Mouse (Mus musculus) intestine, embryonic 15.5 days (tissue): ENCODE measurements at regions not wholly inside any gene's neighbourhood (a gene's known extent, or its start where the extent isn't known, plus 50 kb on each side); places are given as distances from the start of the nearest gene placed in this dataset.

Experiments used
- ATAC-seq: fragments of 200-750 bp; cut with Nextera tagmentation; 2 replicates; pipeline ENCODE4 v1.8.0; 2017; ENCODE audit warnings: moderate TSS enrichment, moderate library complexity
- H3K27ac ChIP-seq: fragments of 300-500 bp; sonication (generic); 2 replicates; pipeline ENCODE4 v1.5.1; 2015; ENCODE audit warnings: mild to moderate bottlenecking, inconsistent platforms
- H3K27me3 ChIP-seq: fragments of 300-500 bp; sonication (generic); replicated peaks from 2 replicates; pipeline ENCODE4 v1.6.1; 2015; ENCODE audit warnings: inconsistent platforms
- H3K36me3 ChIP-seq: fragments of 300-500 bp; sonication (generic); 2 replicates; pipeline ENCODE4 v1.6.1; 2015; ENCODE audit warnings: inconsistent platforms
- H3K4me1 ChIP-seq: fragments of 300-500 bp; sonication (generic); replicated peaks from 2 replicates; pipeline ENCODE4 v1.6.1; 2015; ENCODE audit warnings: inconsistent platforms
- H3K4me2 ChIP-seq: fragments of 300-500 bp; sonication (generic); replicated peaks from 2 replicates; pipeline ENCODE4 v1.6.1; 2015; ENCODE audit warnings: mild to moderate bottlenecking, inconsistent platforms
- H3K4me3 ChIP-seq: fragments of 300-500 bp; sonication (generic); replicated peaks from 2 replicates; pipeline ENCODE4 v1.5.1; 2015; ENCODE audit warnings: inconsistent platforms
- H3K9ac ChIP-seq: fragments of 300-500 bp; sonication (generic); 2 replicates; pipeline ENCODE4 v1.6.1; 2015; ENCODE audit warnings: inconsistent platforms
- H3K9me3 ChIP-seq: fragments of 300-500 bp; sonication (generic); 2 replicates; pipeline ENCODE4 v1.6.1; 2016; ENCODE audit warnings: inconsistent platforms
- WGBS: fragments of 180-500 bp; shearing (Covaris S2); methylation state at CpG from one replicate; pipeline ENCODE4 v1.1.7; 2015; 5-methylcytosine and 5-hydroxymethylcytosine counted together

- no peak for ATAC-seq
- no peak overlapping the region for H3K27ac ChIP-seq
Measured at GRCm38 (mm10) chr17:14538527-14538926, 155.5 kb downstream of the Thbs2 start.

GRCm38 (mm10) chr17:14532979-14533314 lies 161.1 kb downstream of the Thbs2 start:
- no peak overlapping the region for H3K9ac ChIP-seq
- no peak overlapping the region for H3K27ac ChIP-seq
- H3K27me3 ChIP-seq: no peaks in the 10 kb centered on the region
- peaks cover 5% of the 10 kb centered on the region for H3K4me1 ChIP-seq
- H3K4me2 ChIP-seq: no peak overlapping the region
- no peak for ATAC-seq
- H3K4me3 ChIP-seq: no peak overlapping the region
- no peaks in the 10 kb centered on the region for H3K9me3 ChIP-seq
- no peaks in the 10 kb centered on the region for H3K36me3 ChIP-seq
- 73% methylated on average over 4 of the region's 4 CpGs for WGBS

More at GRCm38 (mm10) chr17:14538527-14538926, 155.5 kb downstream of the Thbs2 start:
- Histone ChIP-seq H3K4me3 (no peak overlapping the region), H3K9me3 (no peaks in the 10 kb centered on the region), H3K36me3 (no peaks in the 10 kb centered on the region), H3K9ac (no peak overlapping the region), H3K4me2 (no peak overlapping the region), H3K4me1 (peaks cover 13% of the 10 kb centered on the region; the same call in 1 of the 2 replicates), H3K27me3 (no peaks in the 10 kb centered on the region)
- 72% methylated on average over 3 of the region's 3 CpGs for WGBS

GRCm38 (mm10) chr17:14532298-14532978 lies 161.6 kb downstream of the Thbs2 start:
- peak; percentile 41; the same call in 1 of the 2 replicates for ATAC-seq
- H3K4me3 ChIP-seq: no peak overlapping the region
- H3K36me3 ChIP-seq: no peaks in the 10 kb centered on the region
- H3K9ac ChIP-seq: no peak overlapping the region
- H3K27me3 ChIP-seq: no peaks in the 10 kb centered on the region
- peak overlapping the region; percentile 24; the same call in 1 of the 2 replicates for H3K27ac ChIP-seq
- no peak overlapping the region for H3K4me2 ChIP-seq
- H3K4me1 ChIP-seq: peaks cover 5% of the 10 kb centered on the region
- H3K9me3 ChIP-seq: no peaks in the 10 kb centered on the region
- 51% methylated on average over 8 of the region's 8 CpGs for WGBS

- Histone ChIP-seq H3K9me3 (no peaks in the 10 kb centered on the region), H3K4me2 (no peak overlapping the region), H3K9ac (no peak overlapping the region), H3K27ac (no peak overlapping the region), H3K4me1 (peaks cover 5% of the 10 kb centered on the region), H3K36me3 (no peaks in the 10 kb centered on the region), H3K27me3 (no peaks in the 10 kb centered on the region), H3K4me3 (no peak overlapping the region)
- ATAC-seq: 0 out of 2 replicates have a peak, but pooled peaks have one; percentile 4
- WGBS: 80% methylated on average over 3 of the region's 3 CpGs
Measured at GRCm38 (mm10) chr17:14531796-14532195, 162.2 kb downstream of the Thbs2 start.

- WGBS: 89% methylated on average over 2 of the region's 2 CpGs
- H3K27me3 ChIP-seq: no peaks in the 10 kb centered on the region
Measured at GRCm38 (mm10) chr17:14527691-14528090, 166.3 kb downstream of the Thbs2 start.

GRCm38 (mm10) chr17:14525255-14525654 lies 168.8 kb downstream of the Thbs2 start:
- WGBS: 44% methylated on average over 7 of the region's 7 CpGs
- no peaks in the 10 kb centered on the region for H3K27me3 ChIP-seq

More at GRCm38 (mm10) chr17:14527691-14528090, 166.3 kb downstream of the Thbs2 start:
- Histone ChIP-seq H3K36me3 (no peaks in the 10 kb centered on the region), H3K9me3 (no peaks in the 10 kb centered on the region), H3K4me1 (peaks cover 7% of the 10 kb centered on the region), H3K4me3 (no peak overlapping the region), H3K4me2 (no peak overlapping the region), H3K27ac (no peak overlapping the region), H3K9ac (no peak overlapping the region)
- no peak for ATAC-seq

GRCm38 (mm10) chr17:14524426-14525236 lies 169.4 kb downstream of the Thbs2 start:
- Histone ChIP-seq H3K4me2 (no peak overlapping the region), H3K9me3 (no peaks in the 10 kb centered on the region), H3K36me3 (no peaks in the 10 kb centered on the region), H3K27ac (peak overlapping the region; percentile 61), H3K4me1 (peaks cover 4% of the 10 kb centered on the region; the same call in 1 of the 2 replicates), H3K9ac (no peak overlapping the region), H3K4me3 (no peak overlapping the region), H3K27me3 (no peaks in the 10 kb centered on the region)
- ATAC-seq: peak; percentile 63
- 39% methylated on average over 13 of the region's 13 CpGs for WGBS

More at GRCm38 (mm10) chr17:14525255-14525654, 168.8 kb downstream of the Thbs2 start:
- ATAC-seq: peak; percentile 46
- peaks cover 4% of the 10 kb centered on the region; the same call in 1 of the 2 replicates for H3K4me1 ChIP-seq
- H3K36me3 ChIP-seq: no peaks in the 10 kb centered on the region
- no peak overlapping the region for H3K9ac ChIP-seq
- no peak overlapping the region for H3K4me2 ChIP-seq
- H3K4me3 ChIP-seq: no peak overlapping the region
- peak overlapping the region; percentile 61 for H3K27ac ChIP-seq
- no peaks in the 10 kb centered on the region for H3K9me3 ChIP-seq

- peaks cover 4% of the 10 kb centered on the region; the same call in 1 of the 2 replicates for H3K4me1 ChIP-seq
- H3K27ac ChIP-seq: no peak overlapping the region
- H3K4me3 ChIP-seq: no peak overlapping the region
- no peaks in the 10 kb centered on the region for H3K27me3 ChIP-seq
- H3K9me3 ChIP-seq: no peaks in the 10 kb centered on the region
- ATAC-seq: no peak
- H3K9ac ChIP-seq: no peak overlapping the region
- H3K4me2 ChIP-seq: no peak overlapping the region
- no peaks in the 10 kb centered on the region for H3K36me3 ChIP-seq
- 59% methylated on average over 2 of the region's 2 CpGs for WGBS
Measured at GRCm38 (mm10) chr17:14522011-14522410, 172.0 kb downstream of the Thbs2 start.

GRCm38 (mm10) chr17:14520565-14520964 lies 173.5 kb downstream of the Thbs2 start:
- 0 out of 2 replicates have a peak, but pooled peaks have one; percentile 29 for ATAC-seq

GRCm38 (mm10) chr17:14519367-14519766 lies 174.7 kb downstream of the Thbs2 start:
- Histone ChIP-seq H3K4me1 (no peaks in the 10 kb centered on the region), H3K27ac (no peak overlapping the region), H3K9me3 (no peaks in the 10 kb centered on the region), H3K27me3 (no peaks in the 10 kb centered on the region), H3K9ac (no peak overlapping the region), H3K4me2 (no peak overlapping the region), H3K4me3 (no peak overlapping the region), H3K36me3 (no peaks in the 10 kb centered on the region)
- WGBS: 79% methylated on average over 4 of the region's 4 CpGs
- no peak for ATAC-seq

More at GRCm38 (mm10) chr17:14520565-14520964, 173.5 kb downstream of the Thbs2 start:
- peaks cover 4% of the 10 kb centered on the region; the same call in 1 of the 2 replicates for H3K4me1 ChIP-seq
- no peak overlapping the region for H3K27ac ChIP-seq
- no peaks in the 10 kb centered on the region for H3K27me3 ChIP-seq
- H3K9me3 ChIP-seq: no peaks in the 10 kb centered on the region
- no peak overlapping the region for H3K9ac ChIP-seq
- no peak overlapping the region for H3K4me3 ChIP-seq
- WGBS: 12% methylated on average over 5 of the region's 5 CpGs
- H3K4me2 ChIP-seq: no peak overlapping the region
- H3K36me3 ChIP-seq: no peaks in the 10 kb centered on the region

- H3K9ac ChIP-seq: no peak overlapping the region
- no peaks in the 10 kb centered on the region for H3K27me3 ChIP-seq
- H3K9me3 ChIP-seq: no peaks in the 10 kb centered on the region
- H3K4me3 ChIP-seq: no peak overlapping the region
- no peak overlapping the region for H3K27ac ChIP-seq
- no peaks in the 10 kb centered on the region for H3K36me3 ChIP-seq
- no peak for ATAC-seq
- WGBS: 81% methylated on average over 12 of the region's 12 CpGs
- H3K4me1 ChIP-seq: no peaks in the 10 kb centered on the region
- no peak overlapping the region for H3K4me2 ChIP-seq
Measured at GRCm38 (mm10) chr17:14518216-14518615, 175.8 kb downstream of the Thbs2 start.

- Histone ChIP-seq H3K4me2 (no peak overlapping the region), H3K9ac (no peak overlapping the region), H3K4me3 (no peak overlapping the region), H3K9me3 (no peaks in the 10 kb centered on the region), H3K27me3 (no peaks in the 10 kb centered on the region), H3K4me1 (no peaks in the 10 kb centered on the region), H3K36me3 (no peaks in the 10 kb centered on the region), H3K27ac (no peak overlapping the region)
- no peak for ATAC-seq
- 82% methylated on average over 5 of the region's 5 CpGs for WGBS
Measured at GRCm38 (mm10) chr17:14517368-14517767, 176.7 kb downstream of the Thbs2 start.
